ENCODE assay signal across 8 mouse cellular contexts in genomic region chr13:54694348-54695060, GRCm38 (mm10). TPM values are rescaled to one million over a fixed set of nuclear protein-coding genes. Genes with fewer than 3 reads are reported as not detected.
DNase-seq lines count a peak whose midpoint lies in the region; ATAC-seq lines count a peak whose summit lies in the region.

No protein-coding gene starts in this region.

- H3K9me3 ChIP-seq in intestine, embryonic 16.5 days (ENCODE audit: control insufficient read depth, low read length) = no peaks in the 10 kb centered on the region
- H3K9me3 ChIP-seq in liver, embryonic 15.5 days (replicated peaks) = no peaks in the 10 kb centered on the region
- H3K9me3 ChIP-seq in neural tube, embryonic 15.5 days (replicated peaks) = no peaks in the 10 kb centered on the region

- peak; percentile 87 for DNase-seq in ovary, postnatal 36 days (ENCODE audit: low spot score)
- no peak for DNase-seq in ovary, postnatal 10 days (ENCODE audit: low spot score)
- peak; percentile 83 to 84 for DNase-seq in gastrocnemius, adult 8-10 months (ENCODE audit: low spot score in 2 of 2)
- no peak for DNase-seq in yolk sac, embryonic 10.5 days (ENCODE audit: low spot score)

- peak overlapping the region; percentile 67 for H3K4me2 ChIP-seq in intestine, embryonic 16.5 days (ENCODE audit: low read depth, low read length)
- peak overlapping the region; percentile 90 for H3K4me2 ChIP-seq in liver, embryonic 15.5 days
- peak overlapping the region; percentile 91 for H3K4me2 ChIP-seq in neural tube, embryonic 15.5 days

- ATAC-seq in intestine, embryonic 16.5 days = peak; percentile 83
- peak; percentile 70 for ATAC-seq in liver, embryonic 15.5 days (ENCODE audit: insufficient read depth)
- ATAC-seq in neural tube, embryonic 15.5 days (ENCODE audit: low FRiP score) = peak; percentile 86

- WGBS in intestine, embryonic 16.5 days = 14% methylated on average over 26 of the region's 26 CpGs
- WGBS in liver, embryonic 15.5 days (ENCODE audit: insufficient replicate concordance) = 13% methylated on average over 26 of the region's 26 CpGs
- 20% methylated on average over 22 of the region's 26 CpGs for whole genome bisulfite sequencing in neural tube, embryonic 15.5 days

- H3K36me3 ChIP-seq in intestine, embryonic 16.5 days (ENCODE audit: control insufficient read depth, insufficient read depth, low read length) = no peaks in the 10 kb centered on the region
- no peaks in the 10 kb centered on the region for H3K36me3 ChIP-seq in liver, embryonic 15.5 days (replicated peaks)
- no peaks in the 10 kb centered on the region for H3K36me3 ChIP-seq in neural tube, embryonic 15.5 days

- peaks cover 8% of the 10 kb centered on the region for H3K4me1 ChIP-seq in brown adipose tissue, adult 24 weeks (ENCODE audit: control insufficient read depth, insufficient read depth, insufficient read length, low read length)
- peaks cover 31% of the 10 kb centered on the region for H3K4me1 ChIP-seq in intestine, embryonic 16.5 days (ENCODE audit: control insufficient read depth, insufficient read depth, low read length)
- peaks cover 51% of the 10 kb centered on the region for H3K4me1 ChIP-seq in liver, embryonic 15.5 days (replicated peaks)
- peaks cover 34% of the 10 kb centered on the region for H3K4me1 ChIP-seq in neural tube, embryonic 15.5 days

- H3K4me3 ChIP-seq in brown adipose tissue, adult 24 weeks (ENCODE audit: insufficient read depth, low read depth, low read length) = peak overlapping the region; percentile 79
- peak overlapping the region; percentile 94 for H3K4me3 ChIP-seq in intestine, embryonic 16.5 days (ENCODE audit: low read length)
- H3K4me3 ChIP-seq in liver, embryonic 15.5 days (replicated peaks) = peak overlapping the region; percentile 78
- peak overlapping the region; percentile 79 for H3K4me3 ChIP-seq in neural tube, embryonic 15.5 days (replicated peaks)

- no peaks in the 10 kb centered on the region for H3K27me3 ChIP-seq in intestine, embryonic 16.5 days (replicated peaks; ENCODE audit: control insufficient read depth, insufficient read depth, low read length)
- H3K27me3 ChIP-seq in liver, embryonic 15.5 days = no peaks in the 10 kb centered on the region
- no peaks in the 10 kb centered on the region for H3K27me3 ChIP-seq in neural tube, embryonic 15.5 days (replicated peaks)

- peak overlapping the region; percentile 98 for H3K27ac ChIP-seq in brown adipose tissue, adult 24 weeks (replicated peaks; ENCODE audit: low read depth, low read length)
- H3K27ac ChIP-seq in intestine, embryonic 16.5 days (ENCODE audit: low read length) = peak overlapping the region; percentile 98
- H3K27ac ChIP-seq in liver, embryonic 15.5 days (replicated peaks) = peak overlapping the region; percentile 94
- peak overlapping the region; percentile 98 for H3K27ac ChIP-seq in neural tube, embryonic 15.5 days (replicated peaks)

- H3K9ac ChIP-seq in intestine, embryonic 16.5 days (ENCODE audit: low read depth, low read length) = peak overlapping the region; percentile 76
- peak overlapping the region; percentile 59 for H3K9ac ChIP-seq in liver, embryonic 15.5 days
- peak overlapping the region; percentile 59 for H3K9ac ChIP-seq in neural tube, embryonic 15.5 days (replicated peaks)

RNA-seq across cellular contexts. Expression of gene Rnf44, which starts 0.8 kb away (rescaled TPM):
- polyA plus RNA-seq in brown adipose tissue, adult 24 weeks (2012; ENCODE audit: insufficient read depth, insufficient read length, missing spikeins) = 46.7 and 49.4 TPM in 2 replicates
- total RNA-seq in gastrocnemius, adult 8-10 months (2022) = 10 to 100 TPM; 19.1 to 30.7 (median 27.9) TPM
- polyA plus RNA-seq in intestine, embryonic 16.5 days (2015; fragmentation: Nextera tagmentation; extraction: Ambion mirVana) = 48.9 and 59.3 TPM in 2 replicates
- 24.9 and 31.3 TPM in 2 replicates for polyA plus RNA-seq in liver, embryonic 15.5 days (2015; fragmentation: Nextera tagmentation; extraction: Ambion mirVana)
- 73.5 and 76.3 TPM in 2 replicates for polyA plus RNA-seq in neural tube, embryonic 15.5 days (2015; fragmentation: Nextera tagmentation; extraction: Ambion mirVana)

RNA-seq across cellular contexts. Expression of gene Cdhr2, which starts 6.8 kb away (rescaled TPM):
- polyA plus RNA-seq in brown adipose tissue, adult 24 weeks (2012; ENCODE audit: insufficient read depth, insufficient read length, missing spikeins) = not detected in 2 replicates
- total RNA-seq in gastrocnemius, adult 8-10 months (2022) = not detected
- polyA plus RNA-seq in intestine, embryonic 16.5 days (2015; fragmentation: Nextera tagmentation; extraction: Ambion mirVana) = 64.2 and 94.9 TPM in 2 replicates
- 16.6 and 19.9 TPM in 2 replicates for polyA plus RNA-seq in liver, embryonic 15.5 days (2015; fragmentation: Nextera tagmentation; extraction: Ambion mirVana)
- 0.22 and 1.4 TPM in 2 replicates for polyA plus RNA-seq in neural tube, embryonic 15.5 days (2015; fragmentation: Nextera tagmentation; extraction: Ambion mirVana)

RNA-seq across cellular contexts. Expression of gene Gprin1, which starts 55.2 kb away (rescaled TPM):
- not detected in 2 replicates for polyA plus RNA-seq in brown adipose tissue, adult 24 weeks (2012; ENCODE audit: insufficient read depth, insufficient read length, missing spikeins)
- total RNA-seq in gastrocnemius, adult 8-10 months (2022) = under 1 TPM in 2 of 4 experiments, not detected in 2; 0.05 to 0.07 TPM
- polyA plus RNA-seq in intestine, embryonic 16.5 days (2015; fragmentation: Nextera tagmentation; extraction: Ambion mirVana) = 0.15 and 0.16 TPM in 2 replicates
- 0.02 and 0.05 TPM in 2 replicates for polyA plus RNA-seq in liver, embryonic 15.5 days (2015; fragmentation: Nextera tagmentation; extraction: Ambion mirVana)
- 10.3 and 21.6 TPM in 2 replicates for polyA plus RNA-seq in neural tube, embryonic 15.5 days (2015; fragmentation: Nextera tagmentation; extraction: Ambion mirVana)

Comparison
In these comparisons a context has a peak if more than half of its experiments do, and no peak if none do; other contexts are left out.
1. DNase-seq: peak in ovary, postnatal 36 days (single experiment) and gastrocnemius, adult 8-10 months (2 of 2); none in ovary, postnatal 10 days (single experiment) and yolk sac, embryonic 10.5 days (single experiment).
2. Peak in every context shown above with its lines, with median percentiles within 50 percentile points of each other: H3K27ac ChIP-seq, H3K4me3 ChIP-seq, ATAC-seq, H3K4me2 ChIP-seq and H3K9ac ChIP-seq.